Mouse (Mus musculus): Measurements from ENCODE around the gene Ascl3.

DNA sequence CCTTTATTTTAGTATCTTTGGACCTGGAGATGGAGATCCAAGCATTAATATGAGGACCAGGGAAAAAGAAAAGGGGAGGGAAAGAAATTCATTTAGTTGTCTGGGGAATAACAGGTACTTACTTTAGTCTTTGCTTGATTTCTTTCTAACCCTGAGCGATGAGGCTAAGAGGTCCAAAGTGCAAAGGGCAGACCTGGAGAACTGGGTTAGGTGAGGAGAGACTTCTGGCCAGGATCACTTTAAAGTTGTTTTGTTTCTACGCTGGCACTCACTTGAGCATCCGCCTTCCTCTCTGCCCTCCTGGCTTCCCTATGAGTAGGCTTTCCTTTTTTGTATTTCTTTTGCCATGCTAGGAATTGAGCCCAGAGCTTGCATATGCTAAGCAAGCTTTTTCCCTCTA is 24.8 kb upstream of the Ascl3 start:
- TF ChIP-seq MAX (IDR thresholded peaks at IDR 0.05; ENCODE audit: low read length) (no peak), TCF12 (IDR thresholded peaks at IDR 0.05; ENCODE audit: low read depth, low read length) (no peak), MAFK (IDR thresholded peaks at IDR 0.05; ENCODE audit: insufficient replicate concordance, low read length) (no peak), ELF1 (IDR thresholded peaks at IDR 0.05; ENCODE audit: low read depth, low read length) (no peak), HCFC1 (IDR thresholded peaks at IDR 0.05; ENCODE audit: low read depth, low read length) (no peak), CTCF (conservative IDR thresholded peaks at IDR 0.05 in 1 of 2, IDR thresholded peaks at IDR 0.05 in 1 of 2; ENCODE audit: low read depth in 2 of 2, low read length in 2 of 2) (no peak), JUND (conservative IDR thresholded peaks at IDR 0.05; ENCODE audit: low read depth, low read length) (no peak), POLR2A (IDR thresholded peaks at IDR 0.05; ENCODE audit: low read depth, low read length) (no peak), USF1 (IDR thresholded peaks at IDR 0.05; ENCODE audit: low read depth, low read length) (no peak), CHD1 (IDR thresholded peaks at IDR 0.05; ENCODE audit: low read depth, low read length) (no peak), KAT2A (IDR thresholded peaks at IDR 0.05; ENCODE audit: insufficient replicate concordance, low read length) (no peak), USF2 (conservative IDR thresholded peaks at IDR 0.05; ENCODE audit: low read depth, low read length) (no peak), RAD21 (IDR thresholded peaks at IDR 0.05; ENCODE audit: low read depth, low read length) (no peak)
